Mouse (Mus musculus): ENCODE data around the gene Astn2.

The Astn2 gene

GRCm38 (mm10) chr4:65383070-65383469, 1021.3 kb downstream of the Astn2 start:
- no peak for DNase-seq

- DNase-seq, result no peak
Observed at GRCm38 (mm10) chr4:65379461-65379860, 1025.0 kb downstream of the Astn2 start.

GRCm38 (mm10) chr4:65376571-65376970, 1027.8 kb downstream of the Astn2 start:
- no peak for DNase-seq

GRCm38 (mm10) chr4:65373841-65374240, 1030.6 kb downstream of the Astn2 start:
- DNase-seq, result no peak

GRCm38 (mm10) chr4:65372731-65373130, 1031.7 kb downstream of the Astn2 start:
- peak; percentile 41 for DNase-seq

- no peak for DNase-seq
Observed at GRCm38 (mm10) chr4:65367135-65367534, 1037.3 kb downstream of the Astn2 start.

GRCm38 (mm10) chr4:65354580-65354979, 1049.8 kb downstream of the Astn2 start:
- no peak for DNase-seq

GRCm38 (mm10) chr4:65350521-65350920, 1053.9 kb downstream of the Astn2 start:
- peak; percentile 14 for DNase-seq

- DNase-seq, result no peak
Observed at GRCm38 (mm10) chr4:65341766-65342165, 1062.6 kb downstream of the Astn2 start.

- DNase-seq, result no peak
Observed at GRCm38 (mm10) chr4:65333718-65334117, 1070.7 kb downstream of the Astn2 start.
